Mouse (Mus musculus) C2C12 (cell line): ENCODE data around the gene Tenm2.

Experiments
- CTCF ChIP-seq: IDR thresholded peaks from one replicate; pipeline ENCODE4 v1.5.1; 2011; ENCODE audit not compliant: control insufficient read depth, insufficient read depth, insufficient read length
- MAX ChIP-seq: IDR thresholded peaks from one replicate; pipeline ENCODE4 v1.6.1; 2011; ENCODE audit warnings: mild to moderate bottlenecking, control low read depth

DNA sequence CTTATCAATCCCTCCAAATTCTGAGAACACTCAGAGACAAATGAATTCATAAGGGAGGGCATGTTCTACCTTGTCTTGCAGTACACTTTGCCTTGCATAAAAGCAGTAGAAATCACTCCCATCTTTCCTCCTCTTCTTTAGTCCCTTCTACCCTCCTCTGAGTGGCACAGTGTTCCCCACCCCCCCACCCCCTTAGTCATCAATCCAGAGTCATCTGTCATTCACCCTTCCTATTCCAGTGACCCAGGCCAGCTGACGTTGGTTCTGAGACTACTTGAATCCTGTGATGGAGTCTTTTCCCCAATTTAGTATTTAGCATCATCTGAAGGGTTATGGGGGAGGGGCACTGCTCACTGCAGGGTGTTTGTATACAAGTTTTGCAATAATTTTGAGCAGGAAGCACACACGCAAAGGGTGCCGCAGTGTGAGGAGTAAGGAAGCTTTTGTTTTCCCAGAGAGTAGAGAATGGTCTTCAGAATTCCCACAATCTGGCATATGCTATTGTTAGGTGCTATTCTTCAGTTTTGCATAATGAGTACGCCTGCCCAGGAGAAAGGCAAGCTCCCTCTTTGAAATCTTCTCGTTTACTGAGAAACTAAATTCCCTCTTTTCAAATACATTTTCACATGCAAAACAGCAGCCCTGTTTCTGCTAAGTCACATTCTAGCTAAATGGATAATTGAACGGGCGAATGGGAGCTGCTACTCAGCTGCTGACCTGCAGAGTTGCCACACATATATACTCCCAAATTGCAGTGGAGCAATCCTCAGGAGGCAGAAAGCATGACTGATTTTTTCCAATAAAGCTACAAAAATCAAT is 1115.0 kb downstream of the Tenm2 start:
- TF ChIP-seq CTCF (no peak), MAX (no peak)
